Mouse (Mus musculus) forebrain, embryonic 12.5 days (tissue): ENCODE data around the gene Mad2l2. TPM values are rescaled to one million over a fixed set of nuclear protein-coding genes. Genes with fewer than 3 reads are reported as not detected.
A peak's percentile ranks its signal among the peaks of the same experiment; 100 is the strongest.

ENCODE experiments used
- ATAC-seq: fragments of 200-750 bp; cut with Nextera tagmentation; 2 replicates; pipeline ENCODE4 v1.8.0; 2017; ENCODE audit warnings: moderate TSS enrichment; ENCODE audit not compliant: low FRiP score
- H3K27ac ChIP-seq: fragments of 300-500 bp; sonication (generic); 2 replicates; pipeline ENCODE4 v1.5.1; 2016; ENCODE audit warnings: mild to moderate bottlenecking
- H3K27me3 ChIP-seq: fragments of 300-500 bp; sonication (generic); 2 replicates; pipeline ENCODE4 v1.6.1; 2016; ENCODE audit warnings: mild to moderate bottlenecking
- H3K36me3 ChIP-seq: fragments of 300-500 bp; sonication (generic); replicated peaks from 2 replicates; pipeline ENCODE4 v1.6.1; 2016; ENCODE audit warnings: mild to moderate bottlenecking
- H3K4me1 ChIP-seq: fragments of 300-500 bp; sonication (generic); 2 replicates; pipeline ENCODE4 v1.6.1; 2016
- H3K4me2 ChIP-seq: fragments of 300-500 bp; sonication (generic); 2 replicates; pipeline ENCODE4 v1.6.1; 2016; ENCODE audit warnings: mild to moderate bottlenecking, moderate library complexity
- H3K4me3 ChIP-seq: fragments of 300-500 bp; sonication (generic); replicated peaks from 2 replicates; pipeline ENCODE4 v1.5.1; 2016; ENCODE audit warnings: mild to moderate bottlenecking
- H3K9ac ChIP-seq: fragments of 300-500 bp; sonication (generic); 2 replicates; pipeline ENCODE4 v1.6.1; 2016; ENCODE audit warnings: mild to moderate bottlenecking
- H3K9me3 ChIP-seq: fragments of 300-500 bp; sonication (generic); 2 replicates; pipeline ENCODE4 v1.6.1; 2016
- WGBS: fragments of 180-500 bp; shearing (Covaris S2); methylation state at CpG from one replicate; pipeline ENCODE4 v1.1.7; 2016; 5-methylcytosine and 5-hydroxymethylcytosine counted together
- polyA plus RNA-seq: library from polyadenylated mRNA; unstranded; fragments of >200 nt; fragmentation: Nextera tagmentation; extraction: Ambion mirVana; gene quantifications from 2 replicates; pipeline ENCODE4 v1.2.1, GENCODE M21; 2016

Gene Mad2l2
- polyA plus RNA-seq, 1 experiment from 2014 or later, result 76.1 TPM

DNA sequence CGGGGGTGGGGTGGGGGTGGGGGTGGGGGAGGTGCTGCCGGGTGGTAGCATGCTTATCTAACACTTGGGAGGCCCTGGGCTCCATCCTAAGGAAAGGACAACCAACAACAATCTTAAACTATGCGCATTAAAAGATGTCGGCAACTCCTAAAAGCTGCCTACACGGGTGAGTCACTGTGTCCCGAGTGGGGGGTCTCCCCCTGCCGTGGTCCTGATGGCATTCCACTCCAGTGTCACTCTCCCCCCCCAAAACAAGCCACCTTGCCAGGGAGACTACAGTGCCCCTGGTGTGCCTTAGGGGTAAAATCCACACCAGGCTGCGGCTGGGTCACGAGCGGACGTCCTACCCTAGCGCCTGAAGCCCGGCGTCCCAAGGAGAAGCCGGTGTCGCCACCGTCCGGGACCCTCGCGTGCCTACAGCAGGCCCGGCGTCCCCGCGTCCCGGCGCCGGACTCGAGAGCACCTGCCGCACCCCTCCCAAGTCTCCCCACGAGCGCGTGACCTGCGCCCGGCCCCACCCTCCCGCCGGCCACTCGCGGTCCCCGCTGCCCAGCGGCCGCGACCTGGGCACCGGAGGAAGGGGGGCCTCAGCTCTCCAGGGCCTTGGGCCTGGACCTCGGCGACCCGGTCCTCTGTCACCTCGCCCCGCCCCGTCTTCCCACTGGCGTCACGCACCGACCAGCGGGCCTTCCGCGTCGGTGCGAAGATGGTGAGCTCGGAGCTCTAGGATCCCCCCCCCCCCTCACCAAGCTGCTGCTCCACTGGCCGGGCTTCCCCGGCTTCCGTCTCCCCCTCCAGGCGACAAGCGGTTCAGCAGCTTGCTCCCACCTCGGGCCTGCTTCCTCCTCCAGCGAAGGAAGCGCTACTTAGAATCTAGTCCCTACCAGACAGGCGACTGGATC is 21.3 kb downstream of the Mad2l2 start, which contains the start of gene Fbxo6:
Gene Fbxo6 (minus strand): TSS at position 874 of the 902 bp plus-strand sequence.
- Histone ChIP-seq H3K4me1 (peaks cover 14% of the 10 kb centered on the region), H3K27me3 (no peaks in the 10 kb centered on the region), H3K9ac (peak within 1 kb of the TSS; percentile 78), H3K27ac (peak within 1 kb of the TSS; percentile 85), H3K4me3 (peak within 1 kb of the TSS; percentile 62), H3K4me2 (peak within 1 kb of the TSS; percentile 96), H3K9me3 (no peaks in the 10 kb centered on the region), H3K36me3 (peaks cover 55% of the 10 kb centered on the region)
- peak; percentile 92 for ATAC-seq
- 2% methylated on average over 53 of the region's 67 CpGs for WGBS

DNA sequence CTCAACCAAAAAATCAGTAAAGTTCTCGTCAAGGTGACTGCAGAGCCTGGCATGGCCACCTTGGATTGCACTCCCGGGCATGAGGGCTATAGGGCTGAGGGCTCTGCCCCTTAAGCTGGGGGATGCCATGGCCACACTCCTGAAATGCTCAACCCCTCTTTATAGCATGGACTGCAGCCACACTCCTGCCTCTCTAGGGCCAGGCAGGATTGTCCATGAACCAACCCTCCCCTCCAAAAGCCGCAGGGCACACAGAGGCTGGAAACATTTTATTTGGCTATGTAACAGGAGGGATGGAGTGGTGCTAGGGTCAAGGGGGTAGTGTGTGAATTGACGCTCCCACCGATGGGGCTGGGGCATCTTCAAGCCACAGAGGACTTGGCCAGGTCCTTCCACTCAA is 22.4 kb downstream of the Mad2l2 start:
- WGBS, result 82% methylated on average over 5 of the region's 5 CpGs
- Histone ChIP-seq H3K4me3 (no peak overlapping the region), H3K4me1 (peaks cover 21% of the 10 kb centered on the region), H3K27me3 (no peaks in the 10 kb centered on the region), H3K36me3 (peaks cover 56% of the 10 kb centered on the region), H3K9ac (no peak overlapping the region), H3K9me3 (no peaks in the 10 kb centered on the region), H3K4me2 (no peak overlapping the region), H3K27ac (peak overlapping the region; percentile 85; the same call in 1 of the 2 replicates)
- no peak for ATAC-seq

DNA sequence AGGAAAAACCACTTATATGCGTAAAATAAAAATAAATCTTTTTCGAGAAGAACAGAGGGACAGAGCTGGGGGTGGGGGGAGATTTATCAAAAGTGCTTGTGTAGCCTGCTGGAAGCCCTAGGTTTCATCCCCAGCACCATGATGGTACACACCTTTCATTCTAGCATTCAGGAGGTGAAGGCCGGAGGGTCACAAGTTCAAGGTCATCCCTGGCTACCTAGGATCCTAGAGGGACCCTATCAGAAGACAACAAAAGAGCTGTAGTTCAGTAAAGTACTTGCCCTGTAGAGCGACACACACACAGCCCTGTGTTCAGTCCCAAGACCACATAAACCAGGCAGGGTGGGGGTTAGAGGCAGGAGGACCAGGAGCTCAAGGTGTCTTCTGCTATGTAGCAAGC is 23.8 kb downstream of the Mad2l2 start:
- H3K27ac ChIP-seq, result no peak overlapping the region
- no peak for ATAC-seq
- no peaks in the 10 kb centered on the region for H3K9me3 ChIP-seq
- peaks cover 36% of the 10 kb centered on the region for H3K4me1 ChIP-seq
- WGBS, result 97% methylated on average over 4 of the region's 4 CpGs
- no peak overlapping the region for H3K4me2 ChIP-seq
- no peak overlapping the region for H3K4me3 ChIP-seq
- H3K36me3 ChIP-seq, result peaks cover 63% of the 10 kb centered on the region
- no peak overlapping the region for H3K9ac ChIP-seq
- no peaks in the 10 kb centered on the region for H3K27me3 ChIP-seq

- H3K27me3 ChIP-seq, result no peaks in the 10 kb centered on the region
- H3K4me3 ChIP-seq, result no peak overlapping the region
- H3K36me3 ChIP-seq, result peaks cover 60% of the 10 kb centered on the region
- no peak overlapping the region for H3K27ac ChIP-seq
- no peaks in the 10 kb centered on the region for H3K9me3 ChIP-seq
- WGBS, result 62% methylated on average over 3 of the region's 3 CpGs
- no peak overlapping the region for H3K9ac ChIP-seq
- no peak overlapping the region for H3K4me2 ChIP-seq
- H3K4me1 ChIP-seq, result peaks cover 38% of the 10 kb centered on the region
- ATAC-seq, result no peak
Observed at GRCm38 (mm10) chr4:148154982-148155381, 24.8 kb downstream of the Mad2l2 start.

DNA sequence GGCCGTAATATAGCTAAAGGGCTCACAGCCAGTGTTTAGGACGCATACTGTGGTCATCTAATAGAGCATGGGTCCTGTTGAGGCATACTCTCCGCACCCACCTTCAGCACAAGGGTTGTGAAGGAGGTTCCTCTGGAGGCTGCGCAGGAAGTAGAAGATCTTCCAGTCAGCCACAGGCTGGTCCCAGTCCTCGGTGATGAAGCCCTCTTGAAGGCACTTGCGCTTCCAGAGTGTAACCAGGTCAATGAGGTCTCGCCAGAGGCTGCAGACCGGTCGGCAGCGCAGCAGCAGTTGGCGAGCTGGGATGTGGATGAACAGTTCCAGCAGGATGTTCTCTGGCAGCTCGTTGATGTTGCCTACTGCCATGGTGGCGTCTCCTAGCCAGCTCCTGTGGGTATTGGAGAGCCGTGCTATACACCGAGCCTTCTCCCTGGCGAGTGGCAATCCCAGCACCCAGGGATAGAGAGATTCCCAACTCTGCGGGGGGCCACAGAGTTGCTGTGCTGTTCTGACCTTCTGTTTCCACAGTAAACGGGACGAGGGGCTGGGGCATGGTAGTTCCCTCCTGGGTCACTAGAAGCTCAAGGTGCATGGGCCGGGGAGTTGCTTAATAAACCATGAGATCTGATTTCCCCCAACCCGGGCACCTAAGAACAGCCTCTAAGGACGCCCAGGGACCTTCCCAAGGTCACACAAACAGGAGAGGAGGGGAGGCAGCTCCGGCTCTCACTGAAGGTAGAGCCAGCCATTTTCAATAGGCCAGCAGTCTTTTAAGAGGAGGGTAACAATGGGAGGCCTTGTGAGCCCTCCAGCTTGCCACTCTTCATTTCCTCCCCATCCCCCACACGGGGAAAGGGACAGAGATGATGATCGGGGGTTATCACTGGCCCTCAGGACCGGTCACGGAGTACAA is 28.5 kb downstream of the Mad2l2 start:
- Histone ChIP-seq H3K4me1 (peaks cover 37% of the 10 kb centered on the region), H3K36me3 (peaks cover 46% of the 10 kb centered on the region), H3K4me3 (peak overlapping the region; percentile 58), H3K27ac (peak overlapping the region; percentile 85), H3K9me3 (no peaks in the 10 kb centered on the region), H3K4me2 (peak overlapping the region; percentile 91), H3K27me3 (peaks cover 35% of the 10 kb centered on the region), H3K9ac (peak overlapping the region; percentile 71)
- peak; percentile 7; the same call in 1 of the 2 replicates for ATAC-seq
- 22% methylated on average over 27 of the region's 27 CpGs for WGBS

DNA sequence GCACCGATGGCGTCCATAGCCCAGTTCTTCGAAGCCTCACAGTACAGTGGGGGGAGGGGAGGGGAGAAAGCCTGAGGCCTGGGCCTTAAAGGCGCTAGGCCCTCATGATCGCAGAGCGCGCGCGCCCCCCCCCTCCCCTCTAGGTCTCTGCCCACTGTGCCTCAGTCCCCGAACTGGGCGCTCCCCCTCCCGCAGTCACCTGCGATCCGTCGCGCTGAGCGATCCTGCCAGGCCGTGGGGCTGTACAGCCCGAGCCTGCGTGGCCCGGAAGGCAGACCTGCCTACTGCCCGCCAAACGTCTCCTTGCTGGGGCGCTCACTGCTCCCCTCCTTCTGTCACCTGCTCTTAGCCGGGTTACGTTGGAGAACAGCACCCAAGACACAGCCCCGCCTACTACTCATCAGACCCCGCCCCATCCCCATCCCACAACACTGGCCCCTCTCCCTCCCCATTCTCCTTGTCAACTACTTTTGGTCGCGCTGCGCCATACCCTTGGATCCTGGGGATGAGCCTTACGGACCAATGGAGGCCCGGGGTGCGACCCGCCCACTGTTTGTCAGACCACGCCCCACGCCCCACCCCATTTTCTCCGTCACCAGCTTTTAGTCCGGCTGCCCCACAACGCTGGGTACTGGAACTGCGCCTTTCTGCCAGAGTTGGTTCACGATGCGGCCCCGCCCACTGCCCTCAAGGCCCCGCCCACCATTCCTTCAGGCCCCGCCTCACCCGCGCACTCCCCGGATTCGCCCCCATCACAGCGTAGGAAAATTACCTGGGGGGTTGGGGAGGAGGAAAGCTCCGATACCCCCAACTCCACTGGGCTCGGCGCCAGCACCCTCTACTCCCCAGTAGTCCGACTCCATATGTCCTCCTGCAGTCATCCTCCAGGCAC is 29.6 kb downstream of the Mad2l2 start:
- Histone ChIP-seq H3K27ac (peak overlapping the region; percentile 85), H3K36me3 (peaks cover 36% of the 10 kb centered on the region), H3K9ac (peak overlapping the region; percentile 71), H3K9me3 (no peaks in the 10 kb centered on the region), H3K4me2 (peak overlapping the region; percentile 91), H3K4me1 (peaks cover 48% of the 10 kb centered on the region), H3K27me3 (peaks cover 46% of the 10 kb centered on the region), H3K4me3 (peak overlapping the region; percentile 58)
- WGBS, result under 1% methylated on average over 54 of the region's 55 CpGs
- peak; percentile 91 for ATAC-seq

- WGBS, result 1% methylated on average over 43 of the region's 43 CpGs
- peak within 1 kb of the TSS; percentile 71 for H3K9ac ChIP-seq
- peak within 1 kb of the TSS; percentile 91 for H3K4me2 ChIP-seq
- H3K27me3 ChIP-seq, result peaks cover 55% of the 10 kb centered on the region
- ATAC-seq, result peak; percentile 75; the same call in 1 of the 2 replicates
- H3K9me3 ChIP-seq, result no peaks in the 10 kb centered on the region
- H3K4me1 ChIP-seq, result peaks cover 53% of the 10 kb centered on the region
- H3K36me3 ChIP-seq, result peaks cover 27% of the 10 kb centered on the region
- peak within 1 kb of the TSS; percentile 58 for H3K4me3 ChIP-seq
- peak within 1 kb of the TSS; percentile 85 for H3K27ac ChIP-seq
Observed at GRCm38 (mm10) chr4:148160436-148161390, 30.5 kb downstream of the Mad2l2 start, which contains the start of the genes Fbxo44 and Fbxo2. Gene Fbxo44, minus strand, starts transcription at chr4:148160482. Gene Fbxo2, plus strand, starts transcription at chr4:148160621.

DNA sequence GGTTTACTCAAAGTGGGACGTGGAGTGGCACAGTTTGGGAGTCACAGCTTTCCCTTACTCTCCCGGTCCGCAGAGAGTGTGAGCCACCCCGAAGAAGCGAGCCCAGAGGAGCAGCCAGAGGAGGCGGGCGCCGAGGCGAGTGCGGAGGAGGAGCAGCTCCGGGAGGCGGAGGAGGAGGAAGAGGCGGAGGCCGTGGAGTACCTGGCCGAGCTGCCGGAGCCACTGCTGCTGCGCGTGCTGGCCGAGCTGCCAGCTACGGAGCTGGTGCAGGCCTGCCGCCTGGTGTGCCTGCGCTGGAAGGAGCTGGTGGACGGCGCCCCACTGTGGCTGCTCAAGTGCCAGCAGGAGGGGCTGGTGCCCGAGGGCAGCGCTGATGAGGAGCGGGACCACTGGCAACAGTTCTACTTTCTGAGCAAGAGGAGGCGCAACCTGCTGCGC is 33.8 kb downstream of the Mad2l2 start:
- Histone ChIP-seq H3K9me3 (no peaks in the 10 kb centered on the region), H3K27me3 (peaks cover 82% of the 10 kb centered on the region), H3K4me1 (peaks cover 46% of the 10 kb centered on the region), H3K36me3 (no peaks in the 10 kb centered on the region), H3K4me2 (peak overlapping the region; percentile 58), H3K9ac (peak overlapping the region; percentile 58), H3K27ac (0 out of 2 replicates have a peak overlapping the region, but pooled peaks have one; percentile 36), H3K4me3 (peak overlapping the region; percentile 29)
- WGBS, result under 1% methylated on average over 29 of the region's 29 CpGs
- ATAC-seq, result peak; percentile 22; the same call in 1 of the 2 replicates

- no peaks in the 10 kb centered on the region for H3K36me3 ChIP-seq
- no peak for ATAC-seq
- peaks cover 44% of the 10 kb centered on the region for H3K4me1 ChIP-seq
- peaks cover 84% of the 10 kb centered on the region for H3K27me3 ChIP-seq
- H3K4me3 ChIP-seq, result peak overlapping the region; percentile 29
- peak overlapping the region; percentile 58 for H3K4me2 ChIP-seq
- peak overlapping the region; percentile 58; the same call in 1 of the 2 replicates for H3K9ac ChIP-seq
- H3K27ac ChIP-seq, result no peak overlapping the region
- no peaks in the 10 kb centered on the region for H3K9me3 ChIP-seq
- WGBS, result 2% methylated on average over 16 of the region's 16 CpGs
Observed at GRCm38 (mm10) chr4:148164461-148164860, 34.3 kb downstream of the Mad2l2 start.

GRCm38 (mm10) chr4:148165551-148165950 is 35.4 kb downstream of the Mad2l2 start:
- no peak for ATAC-seq
- H3K4me3 ChIP-seq, result no peak overlapping the region
- peaks cover 91% of the 10 kb centered on the region for H3K27me3 ChIP-seq
- H3K4me2 ChIP-seq, result no peak overlapping the region
- no peaks in the 10 kb centered on the region for H3K9me3 ChIP-seq
- peaks cover 41% of the 10 kb centered on the region for H3K4me1 ChIP-seq
- no peak overlapping the region for H3K9ac ChIP-seq
- 4% methylated on average over 17 of the region's 17 CpGs for WGBS
- no peaks in the 10 kb centered on the region for H3K36me3 ChIP-seq
- H3K27ac ChIP-seq, result no peak overlapping the region
